Mouse (Mus musculus) midbrain, embryonic 10.5 days (tissue): ENCODE results near the gene Apoh. TPM values are rescaled to one million over a fixed set of nuclear protein-coding genes. Genes with fewer than 3 reads are reported as not detected.

Source experiments
- DNase-seq: peaks from one replicate; pipeline ENCODE4 v3.0.0-alpha.2; 2017; ENCODE audit warnings: low spot score
- H3K27ac ChIP-seq: fragments of 300-500 bp; sonication (generic); replicated peaks from 2 replicates; pipeline ENCODE4 v1.5.1; 2016; ENCODE audit warnings: mild to moderate bottlenecking
- H3K27me3 ChIP-seq: fragments of 300-500 bp; sonication (generic); 2 replicates; pipeline ENCODE4 v1.6.1; 2016; ENCODE audit warnings: low read depth, mild to moderate bottlenecking; ENCODE audit not compliant: poor library complexity, severe bottlenecking
- H3K36me3 ChIP-seq: fragments of 300-500 bp; sonication (generic); 2 replicates; pipeline ENCODE4 v1.6.1; 2016; ENCODE audit warnings: mild to moderate bottlenecking, moderate library complexity
- H3K4me1 ChIP-seq: fragments of 300-500 bp; sonication (generic); 2 replicates; pipeline ENCODE4 v1.6.1; 2016
- H3K4me3 ChIP-seq: fragments of 300-500 bp; sonication (generic); 2 replicates; pipeline ENCODE4 v1.5.1; 2016; ENCODE audit warnings: mild to moderate bottlenecking, moderate library complexity
- H3K9me3 ChIP-seq: fragments of 300-500 bp; sonication (generic); replicated peaks from 2 replicates; pipeline ENCODE4 v1.6.1; 2016; ENCODE audit warnings: mild to moderate bottlenecking
- WGBS: fragments of 180-500 bp; shearing (Covaris S2); methylation state at CpG from one replicate; pipeline ENCODE4 v1.1.7; 2016; 5-methylcytosine and 5-hydroxymethylcytosine counted together
- polyA plus RNA-seq: library from polyadenylated mRNA; unstranded; fragments of >200 nt; fragmentation: Nextera tagmentation; extraction: Ambion mirVana; gene quantifications from 2 replicates; pipeline ENCODE4 v1.2.1, GENCODE M21; 2016

Gene Apoh
- polyA plus RNA-seq, 1 experiment from 2014 or later: not detected

DNA sequence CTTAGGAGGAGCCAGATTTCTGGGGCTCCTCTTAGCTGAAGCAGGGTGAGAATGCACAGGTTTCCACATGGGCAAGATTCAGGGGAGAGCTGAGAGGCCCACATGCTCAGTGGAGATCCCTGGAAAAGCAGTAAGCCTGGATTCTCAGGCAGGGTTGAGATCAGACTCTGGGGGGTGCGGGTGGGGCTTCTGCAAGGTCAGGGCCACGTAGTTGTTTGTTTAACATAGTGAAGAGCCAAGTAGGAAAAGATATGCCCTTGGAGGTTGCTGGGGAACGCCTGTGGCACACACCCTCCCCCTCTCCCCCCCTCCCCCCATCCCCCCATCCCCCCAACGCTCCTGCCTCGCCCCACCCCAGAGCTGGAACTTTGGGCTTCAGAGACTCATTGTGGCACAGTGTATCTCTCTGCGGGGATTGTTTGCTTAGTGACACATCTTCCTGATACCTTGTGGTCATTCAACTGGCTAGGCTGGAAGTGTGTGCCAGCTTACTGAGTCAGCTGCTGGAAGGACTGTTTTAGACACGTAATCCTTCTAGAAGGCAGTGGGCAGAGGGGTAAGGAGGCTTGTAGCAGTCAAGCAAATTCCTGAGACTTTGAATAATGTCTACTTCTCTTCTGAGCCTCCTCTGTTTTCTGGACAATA lies 21.9 kb downstream of the Apoh start:
- Histone ChIP-seq H3K27me3 (no peaks in the 10 kb centered on the region), H3K9me3 (no peaks in the 10 kb centered on the region), H3K4me1 (peaks cover 6% of the 10 kb centered on the region), H3K36me3 (no peaks in the 10 kb centered on the region), H3K4me3 (no peak overlapping the region), H3K27ac (no peak overlapping the region)
- no peak for DNase-seq
- WGBS: 72% methylated on average over 7 of the region's 7 CpGs

DNA sequence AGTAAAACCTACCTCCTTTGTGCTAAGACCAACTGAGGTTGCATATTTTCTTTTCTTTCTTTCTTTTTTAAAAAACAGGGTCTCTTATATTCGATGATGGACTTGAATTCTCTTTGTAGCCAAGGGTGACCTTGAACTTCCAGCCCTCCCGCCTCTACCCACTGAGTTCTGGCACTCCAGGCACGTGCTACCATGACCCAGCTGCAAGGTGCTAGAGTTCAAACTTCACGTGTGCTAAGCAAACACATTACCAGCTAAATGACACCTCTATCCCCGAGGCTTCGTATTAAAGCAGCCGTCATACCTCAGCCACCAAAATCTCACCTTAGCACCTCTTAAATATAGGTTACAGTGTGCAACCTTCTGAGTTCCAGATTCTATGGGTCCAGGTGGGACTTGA lies 22.4 kb downstream of the Apoh start:
- Histone ChIP-seq H3K27me3 (no peaks in the 10 kb centered on the region), H3K9me3 (no peaks in the 10 kb centered on the region), H3K27ac (no peak overlapping the region), H3K4me3 (no peak overlapping the region), H3K36me3 (no peaks in the 10 kb centered on the region), H3K4me1 (peaks cover 6% of the 10 kb centered on the region)
- 87% methylated on average over 7 of the region's 7 CpGs for WGBS
- DNase-seq: no peak

DNA sequence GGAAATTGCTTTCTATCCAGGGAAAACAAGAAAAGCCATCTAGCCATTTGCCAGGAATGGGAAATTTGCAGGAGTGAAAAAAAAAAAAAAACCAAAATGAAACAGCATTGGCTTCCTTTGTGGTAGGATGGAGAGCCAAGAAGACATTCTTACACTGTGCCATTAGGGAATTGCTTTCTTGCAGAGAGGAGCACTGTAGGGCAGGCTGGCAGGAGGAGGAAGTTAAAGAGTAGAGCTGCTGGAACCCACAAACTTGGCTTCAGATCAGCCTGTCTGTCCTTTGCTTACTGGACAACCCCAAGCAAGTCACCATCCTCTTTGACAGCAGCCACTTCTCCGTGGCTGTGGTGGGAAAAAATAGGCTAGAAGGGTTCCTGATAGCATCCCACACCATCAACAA lies 23.9 kb downstream of the Apoh start:
- DNase-seq: no peak
- 67% methylated on average over 1 of the region's 1 CpGs for WGBS
- H3K36me3 ChIP-seq: no peaks in the 10 kb centered on the region
- H3K27me3 ChIP-seq: no peaks in the 10 kb centered on the region
- peaks cover 6% of the 10 kb centered on the region for H3K4me1 ChIP-seq
- no peak overlapping the region for H3K27ac ChIP-seq
- no peaks in the 10 kb centered on the region for H3K9me3 ChIP-seq
- H3K4me3 ChIP-seq: no peak overlapping the region

DNA sequence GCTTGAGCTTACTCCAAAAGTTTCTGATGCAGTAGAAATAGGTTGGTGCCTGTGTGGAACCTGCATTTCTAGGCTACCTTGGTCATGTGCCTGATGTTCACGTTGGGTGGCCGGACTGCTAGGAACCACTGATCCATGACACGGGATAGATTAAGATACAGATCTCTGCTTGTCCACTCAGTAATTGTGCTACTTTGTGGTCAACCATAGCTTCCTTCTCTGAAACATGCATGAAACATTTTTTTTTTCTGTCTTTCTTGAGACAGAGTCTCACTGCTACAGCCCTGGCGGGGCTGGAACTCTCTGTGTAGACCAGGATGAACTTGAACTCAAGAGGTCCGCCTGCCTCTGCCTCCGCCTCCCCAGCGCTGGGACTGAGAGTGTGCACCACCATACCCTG lies 33.7 kb downstream of the Apoh start:
- no peak for DNase-seq
- Histone ChIP-seq H3K27ac (no peak overlapping the region), H3K4me3 (no peak overlapping the region), H3K9me3 (no peaks in the 10 kb centered on the region), H3K27me3 (no peaks in the 10 kb centered on the region), H3K36me3 (no peaks in the 10 kb centered on the region), H3K4me1 (0 out of 2 replicates have a peak, but pooled peaks cover 4% of the 10 kb centered on the region)
- WGBS: 86% methylated on average over 7 of the region's 7 CpGs

DNA sequence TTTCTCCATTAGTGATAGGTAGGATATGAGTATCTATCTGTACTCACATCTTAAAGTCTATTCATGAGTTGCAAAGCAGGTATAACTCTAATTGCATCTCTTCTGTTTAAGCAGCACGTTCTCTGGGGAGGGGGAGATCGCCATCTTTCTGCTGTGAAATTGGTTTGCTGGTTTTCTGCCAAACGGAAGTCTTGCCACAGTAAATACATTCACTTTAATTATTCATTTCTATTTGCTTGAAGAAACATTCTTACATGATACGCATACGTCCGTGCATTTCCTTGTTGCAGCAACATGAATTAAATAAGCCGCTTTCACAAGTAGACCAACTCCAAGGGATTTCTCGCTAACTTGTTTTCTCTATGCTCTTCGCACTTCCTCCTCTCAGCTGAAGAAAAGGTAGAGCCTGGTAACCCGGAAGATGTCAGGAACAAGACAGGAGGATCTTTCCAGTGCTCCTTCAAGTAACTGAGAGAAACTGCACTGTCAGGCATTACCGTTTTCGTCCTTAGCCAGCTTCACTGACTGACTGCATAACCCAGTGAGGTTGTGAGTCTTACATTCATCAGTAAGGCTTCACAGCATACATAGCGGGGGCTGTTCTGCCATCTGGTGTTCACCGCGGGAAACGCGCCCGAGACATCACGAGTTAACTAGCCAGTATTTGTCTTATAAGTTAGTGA lies 34.7 kb downstream of the Apoh start:
- Histone ChIP-seq H3K4me3 (no peak overlapping the region), H3K27ac (no peak overlapping the region), H3K4me1 (0 out of 2 replicates have a peak, but pooled peaks cover 4% of the 10 kb centered on the region), H3K36me3 (no peaks in the 10 kb centered on the region), H3K27me3 (no peaks in the 10 kb centered on the region), H3K9me3 (no peaks in the 10 kb centered on the region)
- DNase-seq: peak; percentile 76
- WGBS: 46% methylated on average over 19 of the region's 19 CpGs

DNA sequence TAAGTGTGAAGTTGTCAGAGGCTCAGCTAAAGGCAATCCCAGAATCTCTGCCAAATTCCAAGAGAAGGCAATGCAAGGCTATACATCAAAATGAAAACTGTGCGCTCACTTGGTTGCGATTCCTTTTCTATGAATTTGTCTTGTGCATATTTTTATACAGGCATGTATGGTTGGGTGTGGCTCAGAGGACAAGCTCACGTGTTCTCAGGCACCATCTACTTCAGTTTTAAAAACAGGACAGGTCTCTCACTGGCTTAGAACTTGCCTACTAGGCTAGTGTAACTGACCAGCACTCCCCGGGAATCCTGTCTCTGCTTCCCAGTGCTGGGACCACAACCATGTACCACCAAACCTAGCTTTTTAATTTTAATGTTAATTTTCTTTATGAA lies 35.2 kb downstream of the Apoh start:
- H3K4me1 ChIP-seq: 0 out of 2 replicates have a peak, but pooled peaks cover 4% of the 10 kb centered on the region
- H3K36me3 ChIP-seq: no peaks in the 10 kb centered on the region
- no peak overlapping the region for H3K4me3 ChIP-seq
- no peaks in the 10 kb centered on the region for H3K9me3 ChIP-seq
- WGBS: 88% methylated on average over 4 of the region's 4 CpGs
- DNase-seq: no peak
- H3K27me3 ChIP-seq: no peaks in the 10 kb centered on the region
- H3K27ac ChIP-seq: no peak overlapping the region

DNA sequence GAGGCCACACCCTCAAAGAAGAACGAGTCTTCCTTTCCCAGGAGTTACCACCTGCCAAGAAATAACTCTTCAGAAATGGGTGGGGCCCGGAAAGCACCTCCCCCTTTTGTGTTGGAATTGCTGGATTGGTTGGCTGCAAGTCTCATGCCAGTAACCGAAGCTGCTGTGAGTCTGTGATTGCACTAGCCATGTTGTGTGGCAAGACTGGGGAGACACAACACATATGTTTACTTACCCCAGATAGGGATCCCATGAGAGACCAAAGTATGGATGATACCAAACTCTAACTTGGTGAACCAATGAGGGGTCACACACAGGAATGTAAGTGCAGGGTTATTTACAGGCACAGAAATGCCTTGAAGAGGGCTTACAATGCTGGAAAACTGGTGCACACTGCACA lies 39.5 kb downstream of the Apoh start:
- H3K27ac ChIP-seq: no peak overlapping the region
- H3K9me3 ChIP-seq: no peaks in the 10 kb centered on the region
- peaks cover 9% of the 10 kb centered on the region; the same call in 1 of the 2 replicates for H3K4me1 ChIP-seq
- whole genome bisulfite sequencing: 83% methylated on average over 3 of the region's 3 CpGs
- H3K36me3 ChIP-seq: no peaks in the 10 kb centered on the region
- H3K4me3 ChIP-seq: no peak overlapping the region
- no peak for DNase-seq
- H3K27me3 ChIP-seq: no peaks in the 10 kb centered on the region

DNA sequence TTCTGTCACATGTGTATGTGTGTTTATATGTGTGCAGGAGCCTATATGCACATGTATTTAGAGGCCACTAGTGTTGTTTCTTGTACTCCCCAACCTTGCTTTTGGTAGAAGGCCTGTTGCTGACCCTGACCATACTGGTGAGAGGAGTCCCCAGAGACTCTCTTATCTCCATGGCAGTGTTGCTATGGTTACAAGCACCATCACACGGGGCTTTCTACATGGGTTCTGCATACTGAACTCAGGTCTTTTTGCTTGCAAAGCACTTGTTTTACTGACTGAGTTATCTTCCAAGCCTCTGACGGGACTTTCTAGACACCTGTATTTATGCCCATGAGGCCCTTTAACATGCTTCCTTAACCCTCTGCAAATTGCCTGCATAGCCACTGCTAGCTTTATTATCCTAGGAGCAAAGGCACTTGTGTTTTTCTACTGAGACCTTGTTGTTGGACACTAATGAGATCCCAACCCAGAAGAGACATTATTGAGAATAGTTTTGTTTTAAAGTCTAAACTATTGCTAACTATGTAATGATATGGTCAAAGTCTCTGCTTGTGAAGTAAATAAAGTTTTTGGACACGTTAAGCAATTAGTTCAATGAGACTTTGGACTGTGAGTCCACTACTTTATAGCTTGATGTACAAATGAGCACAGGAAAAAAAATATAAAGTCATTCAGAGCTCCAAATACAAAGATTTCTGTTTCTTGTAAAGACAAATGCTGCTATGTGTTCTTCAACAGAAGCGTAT lies 41.9 kb downstream of the Apoh start:
- H3K9me3 ChIP-seq: no peaks in the 10 kb centered on the region
- DNase-seq: peak; percentile 15
- peaks cover 5% of the 10 kb centered on the region; the same call in 1 of the 2 replicates for H3K4me1 ChIP-seq
- H3K36me3 ChIP-seq: no peaks in the 10 kb centered on the region
- 69% methylated on average over 4 of the region's 4 CpGs for WGBS
- H3K27me3 ChIP-seq: no peaks in the 10 kb centered on the region
- no peak overlapping the region for H3K4me3 ChIP-seq
- H3K27ac ChIP-seq: no peak overlapping the region

DNA sequence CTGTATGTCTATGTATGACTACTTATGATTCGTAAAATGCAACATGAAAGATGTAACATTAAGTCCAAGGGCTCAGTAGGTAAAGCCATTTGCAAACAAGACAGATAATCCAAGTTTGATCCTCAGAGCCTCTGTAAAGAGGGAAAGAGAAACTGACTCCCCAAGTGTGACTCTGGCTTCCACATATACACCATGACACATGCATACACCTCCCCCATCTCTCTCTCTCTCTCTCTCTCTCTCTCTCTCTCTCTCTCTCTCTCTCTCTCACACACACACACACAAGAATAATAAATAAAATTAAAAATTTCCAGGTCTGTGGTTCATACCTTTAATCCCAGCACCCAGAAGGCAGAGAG lies 42.5 kb downstream of the Apoh start:
- Histone ChIP-seq H3K4me3 (no peak overlapping the region), H3K9me3 (no peaks in the 10 kb centered on the region), H3K27me3 (no peaks in the 10 kb centered on the region), H3K4me1 (peaks cover 5% of the 10 kb centered on the region; the same call in 1 of the 2 replicates), H3K27ac (no peak overlapping the region), H3K36me3 (no peaks in the 10 kb centered on the region)
- DNase-seq: no peak
- whole genome bisulfite sequencing: 93% methylated on average over 1 of the region's 1 CpGs

DNA sequence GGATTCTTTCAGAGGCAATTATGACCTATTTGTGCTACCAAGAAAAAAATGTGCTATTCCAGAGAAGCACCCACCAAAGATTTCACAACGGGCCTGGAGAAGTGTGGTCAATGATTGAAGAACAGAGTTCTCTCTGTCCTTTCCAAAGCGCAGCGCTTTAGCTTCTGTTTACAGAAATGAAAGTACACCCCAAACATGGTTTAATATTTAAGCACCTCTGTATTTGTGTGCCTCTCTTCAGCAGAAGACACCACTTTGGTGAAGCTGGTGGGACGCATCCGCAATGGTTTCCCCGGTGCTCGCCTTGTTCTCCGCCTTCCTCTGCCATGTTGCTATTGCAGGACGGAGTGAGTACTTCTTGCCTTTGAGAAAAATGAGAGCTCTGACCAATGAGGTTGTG lies 51.9 kb downstream of the Apoh start:
- no peaks in the 10 kb centered on the region for H3K36me3 ChIP-seq
- H3K9me3 ChIP-seq: no peaks in the 10 kb centered on the region
- 95% methylated on average over 9 of the region's 9 CpGs for WGBS
- no peak overlapping the region for H3K27ac ChIP-seq
- H3K27me3 ChIP-seq: no peaks in the 10 kb centered on the region
- DNase-seq: no peak
- H3K4me3 ChIP-seq: no peak overlapping the region
- H3K4me1 ChIP-seq: no peaks in the 10 kb centered on the region

DNA sequence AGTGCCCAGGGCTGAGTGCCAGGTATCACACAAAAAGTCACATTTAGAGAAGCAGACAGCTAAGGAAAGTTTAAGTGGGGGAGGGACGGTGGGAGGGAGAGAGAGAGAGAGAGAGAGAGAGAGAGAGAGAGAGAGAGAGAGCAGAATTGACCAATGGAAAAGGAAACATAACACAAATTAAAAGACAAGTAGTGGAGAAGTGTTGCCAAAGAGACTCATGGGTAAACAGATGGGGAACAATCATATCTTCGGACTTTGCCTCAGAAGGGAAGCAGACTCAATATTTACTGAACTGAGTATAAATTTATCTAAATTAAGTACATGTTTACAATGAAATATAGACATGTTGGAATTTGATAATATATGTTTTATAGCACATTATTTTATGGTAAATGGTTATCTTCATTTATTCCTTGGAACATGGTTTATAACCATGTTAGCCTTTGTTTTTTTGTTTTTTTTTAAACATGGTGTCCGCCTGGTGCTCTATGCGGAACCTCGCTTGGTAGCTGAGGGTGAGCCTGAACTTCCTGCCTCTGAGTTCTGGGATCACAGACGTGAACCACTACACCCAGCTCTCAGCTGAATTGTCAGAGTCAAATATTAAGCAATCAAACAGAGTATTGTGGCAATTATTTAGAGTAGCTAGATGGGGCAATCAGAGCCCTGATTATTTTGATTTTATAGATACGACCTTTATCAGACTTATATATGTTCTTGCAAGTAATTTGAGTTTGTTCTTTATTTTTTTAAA lies 53.1 kb downstream of the Apoh start:
- Histone ChIP-seq H3K4me3 (no peak overlapping the region), H3K27me3 (no peaks in the 10 kb centered on the region), H3K27ac (no peak overlapping the region), H3K4me1 (no peaks in the 10 kb centered on the region), H3K9me3 (no peaks in the 10 kb centered on the region), H3K36me3 (no peaks in the 10 kb centered on the region)
- WGBS: 90% methylated on average over 7 of the region's 7 CpGs
- no peak for DNase-seq

DNA sequence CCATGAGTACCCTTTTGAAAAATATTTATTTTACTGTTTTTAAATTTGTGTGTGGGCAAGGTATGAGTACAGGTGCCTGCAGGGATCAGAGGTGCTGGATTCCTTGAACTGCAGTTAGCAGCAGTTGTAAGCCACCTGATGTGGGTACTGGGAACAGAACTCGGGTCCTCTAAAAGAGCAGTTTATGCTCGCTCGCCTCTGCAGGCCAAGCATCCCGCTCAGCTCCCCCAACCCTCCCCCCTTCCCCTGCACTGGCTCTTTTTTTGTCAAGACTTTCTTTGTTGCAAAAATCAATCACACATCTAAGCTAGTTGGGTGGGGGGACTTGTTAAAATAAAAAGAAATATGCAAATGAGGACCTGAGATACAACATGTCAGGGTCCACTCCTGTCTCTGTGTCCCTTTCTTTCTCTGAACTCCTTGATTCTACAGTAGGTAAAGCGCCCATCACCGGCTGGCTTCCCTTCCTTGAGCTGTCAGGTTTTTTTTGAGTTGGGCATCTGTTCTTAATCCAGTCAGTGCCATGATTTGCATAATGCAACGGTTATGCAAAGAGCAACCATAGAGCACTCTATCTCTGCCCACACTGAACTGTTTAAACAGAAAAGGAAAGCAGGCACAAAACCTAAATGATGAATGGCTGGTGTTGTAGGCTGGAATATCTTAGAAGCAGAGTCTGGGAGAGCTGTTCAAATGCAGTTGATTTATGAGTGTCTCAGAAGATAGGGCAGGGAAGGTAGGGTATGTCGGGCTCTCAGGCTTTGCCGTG lies 66.9 kb downstream of the Apoh start:
- Histone ChIP-seq H3K4me1 (peaks cover 4% of the 10 kb centered on the region; the same call in 1 of the 2 replicates), H3K9me3 (no peaks in the 10 kb centered on the region), H3K27ac (no peak overlapping the region), H3K36me3 (no peaks in the 10 kb centered on the region), H3K4me3 (no peak overlapping the region), H3K27me3 (no peaks in the 10 kb centered on the region)
- DNase-seq: no peak
- 78% methylated on average over 8 of the region's 9 CpGs for WGBS
